Mouse (Mus musculus) forebrain, embryonic 14.5 days (tissue): ENCODE results near the gene Tm7sf3. TPM values are rescaled to one million over a fixed set of nuclear protein-coding genes. Genes with fewer than 3 reads are reported as not detected.

Experiments used
- ATAC-seq: fragments of 200-750 bp; cut with Nextera tagmentation; 2 replicates; pipeline ENCODE4 v1.8.0; 2017; ENCODE audit warnings: mild to moderate bottlenecking, moderate library complexity
- DNase-seq: peaks from one replicate; pipeline ENCODE4 v3.0.0-alpha.2; 2015; ENCODE audit warnings: low spot score
- H3K27ac ChIP-seq: fragments of 300-500 bp; sonication (generic); 2 replicates; pipeline ENCODE4 v1.5.1; 2014; ENCODE audit warnings: low read depth, mild to moderate bottlenecking, control low read depth, low read length, moderate library complexity
- H3K27me3 ChIP-seq: fragments of 300-500 bp; sonication (generic); replicated peaks from 2 replicates; pipeline ENCODE4 v1.6.1; 2014; ENCODE audit warnings: low read length, control low read depth, mixed read lengths; ENCODE audit not compliant: control insufficient read depth, insufficient read depth
- H3K36me3 ChIP-seq: fragments of 300-500 bp; sonication (generic); 2 replicates; pipeline ENCODE4 v1.6.1; 2014; ENCODE audit warnings: low read length, control low read depth; ENCODE audit not compliant: control insufficient read depth, insufficient read depth
- H3K4me1 ChIP-seq: fragments of 300-500 bp; sonication (generic); 2 replicates; pipeline ENCODE4 v1.6.1; 2014; ENCODE audit warnings: antibody characterized with exemption, low read length, control low read depth; ENCODE audit not compliant: control insufficient read depth, insufficient read depth
- H3K4me2 ChIP-seq: fragments of 300-500 bp; sonication (generic); 2 replicates; pipeline ENCODE4 v1.6.1; 2014; ENCODE audit warnings: mild to moderate bottlenecking, control low read depth, low read length
- H3K4me3 ChIP-seq: fragments of 300-500 bp; sonication (generic); 2 replicates; pipeline ENCODE4 v1.5.1; 2014; ENCODE audit warnings: low read depth, low read length, control low read depth
- H3K9ac ChIP-seq: fragments of 300-500 bp; sonication (generic); 2 replicates; pipeline ENCODE4 v1.6.1; 2014; ENCODE audit warnings: mild to moderate bottlenecking, low read length, control low read depth, moderate library complexity
- H3K9me3 ChIP-seq: fragments of 300-500 bp; sonication (generic); replicated peaks from 2 replicates; pipeline ENCODE4 v1.6.1; 2016; ENCODE audit warnings: low read length, control low read depth, mixed read lengths; ENCODE audit not compliant: control insufficient read depth
- WGBS: fragments of 180-500 bp; shearing (Covaris S2); extraction: QIAGEN DNeasy Blood & Tissue Kit; methylation state at CpG from one replicate; pipeline ENCODE4 v1.1.7; 2014; 5-methylcytosine and 5-hydroxymethylcytosine counted together
- polyA plus RNA-seq: library from polyadenylated mRNA; unstranded; fragments of >200 nt; fragmentation: Nextera tagmentation; extraction: Ambion mirVana; gene quantifications from 2 replicates; pipeline ENCODE4 v1.2.1, GENCODE M21; 2014

The Tm7sf3 gene
- 29.5 and 31.1 TPM in 2 replicates for polyA plus RNA-seq

DNA sequence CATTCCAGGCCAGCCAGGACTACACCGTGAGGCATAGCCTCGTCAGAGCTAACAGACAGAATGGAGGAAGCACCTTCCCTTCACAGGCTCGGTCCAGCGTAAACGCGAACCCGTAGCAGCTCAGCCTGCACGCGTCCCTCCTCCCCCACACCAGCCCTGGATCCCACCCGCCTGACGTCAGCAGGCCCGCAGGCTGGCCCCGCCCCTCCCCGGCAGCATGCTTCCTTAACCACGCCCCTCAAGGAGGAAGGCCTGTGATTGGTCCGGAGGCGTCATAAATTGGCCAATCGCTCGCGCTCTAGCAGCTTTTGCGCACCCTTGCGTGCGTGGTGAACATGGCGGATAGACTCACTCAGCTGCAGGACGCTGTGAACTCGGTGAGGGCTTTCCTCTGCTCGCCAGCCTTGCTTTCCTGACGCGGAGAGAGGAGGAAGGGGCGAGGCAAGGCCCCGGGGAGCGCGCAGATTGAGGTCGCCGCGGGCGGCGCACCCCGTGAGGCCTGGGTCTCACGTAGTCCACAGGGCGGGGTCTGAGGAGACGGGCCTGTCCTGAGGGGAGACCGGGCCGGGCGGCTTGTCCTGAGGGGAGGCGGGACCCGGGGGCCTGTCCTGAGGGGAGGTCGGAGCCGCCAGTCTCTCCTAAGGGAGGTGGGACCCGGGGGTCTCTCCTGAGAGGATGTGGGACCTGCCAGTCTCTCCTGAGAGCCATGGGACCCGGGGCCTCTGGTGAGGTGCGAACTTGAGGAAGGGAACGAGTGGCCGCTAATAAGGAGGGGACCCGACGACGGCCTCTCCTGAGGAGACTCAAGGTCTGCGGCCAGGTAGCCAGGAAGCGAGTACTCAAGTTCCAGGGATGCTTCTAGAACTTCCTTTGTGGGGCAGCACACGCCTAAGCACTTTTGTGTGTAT, at the start of gene Tm7sf3, which contains the start of gene Med21:
Gene Tm7sf3 (minus strand): TSS at position 549 of the 908 bp plus-strand sequence.
Gene Med21 (plus strand): TSS at position 272 of the 908 bp plus-strand sequence.
- Histone ChIP-seq H3K27ac (peak within 1 kb of the TSS; percentile 83), H3K9ac (peak within 1 kb of the TSS; percentile 87), H3K9me3 (no peaks in the 10 kb centered on the region), H3K4me2 (peak within 1 kb of the TSS; percentile 84), H3K36me3 (no peaks in the 10 kb centered on the region), H3K4me1 (peaks cover 7% of the 10 kb centered on the region), H3K27me3 (no peaks in the 10 kb centered on the region), H3K4me3 (peak within 1 kb of the TSS; percentile 79)
- peak; percentile 98 for ATAC-seq
- WGBS, result under 1% methylated on average over 60 of the region's 60 CpGs
- peak; percentile 100 for DNase-seq

- WGBS, result 75% methylated on average over 5 of the region's 5 CpGs
- no peak overlapping the region for H3K4me2 ChIP-seq
- no peaks in the 10 kb centered on the region for H3K4me1 ChIP-seq
- DNase-seq, result no peak
- no peak overlapping the region for H3K4me3 ChIP-seq
- no peak overlapping the region for H3K27ac ChIP-seq
- ATAC-seq, result no peak
- H3K9me3 ChIP-seq, result no peaks in the 10 kb centered on the region
- H3K9ac ChIP-seq, result no peak overlapping the region
- no peaks in the 10 kb centered on the region for H3K36me3 ChIP-seq
- no peaks in the 10 kb centered on the region for H3K27me3 ChIP-seq
Measured at GRCm38 (mm10) chr6:146688861-146689260, 46.2 kb upstream of the Tm7sf3 start.

GRCm38 (mm10) chr6:146688010-146688409, 45.4 kb upstream of the Tm7sf3 start:
- DNase-seq, result no peak
- H3K36me3 ChIP-seq, result no peaks in the 10 kb centered on the region
- no peak for ATAC-seq
- no peak overlapping the region for H3K4me2 ChIP-seq
- H3K4me3 ChIP-seq, result no peak overlapping the region
- H3K27ac ChIP-seq, result no peak overlapping the region
- H3K4me1 ChIP-seq, result no peaks in the 10 kb centered on the region
- no peaks in the 10 kb centered on the region for H3K9me3 ChIP-seq
- no peaks in the 10 kb centered on the region for H3K27me3 ChIP-seq
- 86% methylated on average over 7 of the region's 7 CpGs for WGBS
- no peak overlapping the region for H3K9ac ChIP-seq

- WGBS, result 82% methylated on average over 5 of the region's 5 CpGs
- Histone ChIP-seq H3K9me3 (no peaks in the 10 kb centered on the region), H3K27me3 (no peaks in the 10 kb centered on the region), H3K4me2 (no peak overlapping the region), H3K4me1 (no peaks in the 10 kb centered on the region), H3K4me3 (no peak overlapping the region), H3K27ac (no peak overlapping the region), H3K9ac (no peak overlapping the region), H3K36me3 (no peaks in the 10 kb centered on the region)
- ATAC-seq (no peak), DNase-seq (no peak)
Measured at GRCm38 (mm10) chr6:146686463-146687196, 44.0 kb upstream of the Tm7sf3 start.

DNA sequence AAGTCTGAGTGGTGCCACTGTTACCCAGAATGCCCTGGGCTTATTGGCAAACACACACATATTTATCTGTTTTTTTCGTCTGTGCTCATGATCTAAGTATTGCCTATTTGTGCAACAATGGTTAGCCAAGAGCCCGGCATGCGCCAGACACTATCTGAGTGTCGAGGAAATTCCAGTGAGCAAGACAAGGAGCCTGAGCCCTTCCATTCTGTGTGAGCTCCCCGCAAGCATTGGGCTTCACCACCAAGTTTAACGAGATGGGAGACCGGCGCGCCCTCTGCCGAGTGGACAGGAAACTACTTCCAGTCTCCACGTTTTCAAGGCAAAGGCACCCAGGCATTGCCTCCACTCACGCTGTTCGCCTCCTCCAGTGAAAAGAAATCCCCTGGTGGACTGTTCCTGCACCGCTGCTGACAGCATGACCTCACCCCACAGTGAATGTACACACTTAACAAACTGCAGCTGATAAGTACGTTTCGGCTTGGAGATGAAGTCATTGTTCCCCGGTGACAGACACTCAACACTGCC, 43.2 kb upstream of the Tm7sf3 start:
- no peaks in the 10 kb centered on the region for H3K4me1 ChIP-seq
- DNase-seq (no peak), ATAC-seq (no peak)
- no peaks in the 10 kb centered on the region for H3K36me3 ChIP-seq
- 69% methylated on average over 17 of the region's 17 CpGs for WGBS
- no peak overlapping the region for H3K4me3 ChIP-seq
- no peak overlapping the region for H3K9ac ChIP-seq
- H3K4me2 ChIP-seq, result no peak overlapping the region
- H3K9me3 ChIP-seq, result no peaks in the 10 kb centered on the region
- H3K27ac ChIP-seq, result no peak overlapping the region
- no peaks in the 10 kb centered on the region for H3K27me3 ChIP-seq

- no peaks in the 10 kb centered on the region for H3K9me3 ChIP-seq
- 68% methylated on average over 4 of the region's 4 CpGs for WGBS
- no peaks in the 10 kb centered on the region for H3K36me3 ChIP-seq
- no peak overlapping the region for H3K27ac ChIP-seq
- H3K4me3 ChIP-seq, result no peak overlapping the region
- ATAC-seq (no peak), DNase-seq (no peak)
- H3K4me2 ChIP-seq, result no peak overlapping the region
- H3K27me3 ChIP-seq, result no peaks in the 10 kb centered on the region
- no peaks in the 10 kb centered on the region for H3K4me1 ChIP-seq
- H3K9ac ChIP-seq, result no peak overlapping the region
Measured at GRCm38 (mm10) chr6:146683881-146684280, 41.3 kb upstream of the Tm7sf3 start.

- no peaks in the 10 kb centered on the region for H3K9me3 ChIP-seq
- no peak overlapping the region for H3K4me2 ChIP-seq
- no peak overlapping the region for H3K4me3 ChIP-seq
- no peak overlapping the region for H3K27ac ChIP-seq
- 82% methylated on average over 10 of the region's 10 CpGs for WGBS
- no peaks in the 10 kb centered on the region for H3K4me1 ChIP-seq
- H3K27me3 ChIP-seq, result no peaks in the 10 kb centered on the region
- ATAC-seq (no peak), DNase-seq (no peak)
- no peaks in the 10 kb centered on the region for H3K36me3 ChIP-seq
- no peak overlapping the region for H3K9ac ChIP-seq
Measured at GRCm38 (mm10) chr6:146678136-146679070, 35.8 kb upstream of the Tm7sf3 start.

GRCm38 (mm10) chr6:146676904-146677303, 34.3 kb upstream of the Tm7sf3 start:
- WGBS, result 88% methylated on average over 10 of the region's 10 CpGs
- no peak for ATAC-seq
- no peak overlapping the region for H3K4me3 ChIP-seq
- DNase-seq, result no peak
- no peak overlapping the region for H3K9ac ChIP-seq
- no peaks in the 10 kb centered on the region for H3K9me3 ChIP-seq
- no peaks in the 10 kb centered on the region for H3K4me1 ChIP-seq
- no peaks in the 10 kb centered on the region for H3K36me3 ChIP-seq
- H3K4me2 ChIP-seq, result no peak overlapping the region
- no peak overlapping the region for H3K27ac ChIP-seq
- H3K27me3 ChIP-seq, result no peaks in the 10 kb centered on the region
